Mouse (Mus musculus) intestine, embryonic 16.5 days (tissue): ENCODE results near the gene Zfp599. TPM values are rescaled to one million over a fixed set of nuclear protein-coding genes. Genes with fewer than 3 reads are reported as not detected.
"Not testable (repeated sequence)": the region's sequence is repeated elsewhere in the genome, so short reads cannot be mapped to it uniquely, and the experiment has no call there.

Experiments
- ATAC-seq: fragments of 200-750 bp; cut with Nextera tagmentation; 2 replicates; pipeline ENCODE4 v1.8.0; 2017; ENCODE audit warnings: moderate TSS enrichment, moderate library complexity
- H3K27ac ChIP-seq: fragments of 300-500 bp; sonication (generic); 2 replicates; pipeline ENCODE4 v1.5.1; 2014; ENCODE audit warnings: mild to moderate bottlenecking, low read length
- H3K27me3 ChIP-seq: fragments of 300-500 bp; sonication (generic); replicated peaks from 2 replicates; pipeline ENCODE4 v1.6.1; 2014; ENCODE audit warnings: low read length, control low read depth, mixed read lengths; ENCODE audit not compliant: control insufficient read depth, insufficient read depth
- H3K36me3 ChIP-seq: fragments of 300-500 bp; sonication (generic); 2 replicates; pipeline ENCODE4 v1.6.1; 2014; ENCODE audit warnings: low read length, control low read depth; ENCODE audit not compliant: control insufficient read depth, insufficient read depth
- H3K4me1 ChIP-seq: fragments of 300-500 bp; sonication (generic); 2 replicates; pipeline ENCODE4 v1.6.1; 2014; ENCODE audit warnings: low read length, control low read depth, mixed read lengths; ENCODE audit not compliant: control insufficient read depth, insufficient read depth
- H3K4me2 ChIP-seq: fragments of 300-500 bp; sonication (generic); 2 replicates; pipeline ENCODE4 v1.6.1; 2014; ENCODE audit warnings: low read depth, low read length, control low read depth
- H3K4me3 ChIP-seq: fragments of 300-500 bp; sonication (generic); 2 replicates; pipeline ENCODE4 v1.5.1; 2014; ENCODE audit warnings: mild to moderate bottlenecking, low read length
- H3K9ac ChIP-seq: fragments of 300-500 bp; sonication (generic); 2 replicates; pipeline ENCODE4 v1.6.1; 2014; ENCODE audit warnings: low read depth, low read length
- H3K9me3 ChIP-seq: fragments of 300-500 bp; sonication (generic); 2 replicates; pipeline ENCODE4 v1.6.1; 2016; ENCODE audit warnings: low read length, control low read depth; ENCODE audit not compliant: control insufficient read depth
- WGBS: fragments of 180-500 bp; shearing (Covaris S2); extraction: QIAGEN DNeasy Blood & Tissue Kit; methylation state at CpG from one replicate; pipeline ENCODE4 v1.1.7; 2014; 5-methylcytosine and 5-hydroxymethylcytosine counted together
- polyA plus RNA-seq: library from polyadenylated mRNA; unstranded; fragments of >200 nt; fragmentation: Nextera tagmentation; extraction: Ambion mirVana; gene quantifications from 2 replicates; pipeline ENCODE4 v1.2.1, GENCODE M21; 2015

Zfp599 gene
- polyA plus RNA-seq, 1 experiment from 2014 or later, result 3.1 TPM

DNA sequence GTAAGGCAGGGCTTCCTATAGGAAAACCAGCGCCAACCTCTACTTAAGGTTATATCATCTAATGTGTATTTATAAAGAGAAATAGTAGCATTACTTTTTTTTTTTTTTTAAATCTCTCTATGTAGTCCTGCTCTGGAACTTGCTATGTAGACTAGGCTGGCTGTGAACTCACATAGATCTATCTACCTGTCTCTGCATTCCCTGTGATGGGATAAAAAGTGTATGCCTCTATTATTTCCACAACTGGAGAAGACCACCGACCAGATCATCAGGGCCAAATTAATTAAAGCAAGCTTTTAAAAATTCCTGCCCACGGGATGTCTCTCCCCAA lies 362 bp upstream of the Zfp599 start:
- no peaks in the 10 kb centered on the region; the same call in 1 of the 2 replicates for H3K9me3 ChIP-seq
- peaks cover 6% of the 10 kb centered on the region; the same call in 1 of the 2 replicates for H3K36me3 ChIP-seq
- no peak overlapping the region for H3K27ac ChIP-seq
- H3K4me1 ChIP-seq, result no peaks in the 10 kb centered on the region; the same call in 1 of the 2 replicates
- no peak overlapping the region for H3K9ac ChIP-seq
- peak overlapping the region; percentile 54 for H3K4me2 ChIP-seq
- H3K27me3 ChIP-seq, result no peaks in the 10 kb centered on the region
- 26% methylated on average over 3 of the region's 3 CpGs for WGBS
- peak overlapping the region; percentile 74 for H3K4me3 ChIP-seq
- ATAC-seq, result no peak

DNA sequence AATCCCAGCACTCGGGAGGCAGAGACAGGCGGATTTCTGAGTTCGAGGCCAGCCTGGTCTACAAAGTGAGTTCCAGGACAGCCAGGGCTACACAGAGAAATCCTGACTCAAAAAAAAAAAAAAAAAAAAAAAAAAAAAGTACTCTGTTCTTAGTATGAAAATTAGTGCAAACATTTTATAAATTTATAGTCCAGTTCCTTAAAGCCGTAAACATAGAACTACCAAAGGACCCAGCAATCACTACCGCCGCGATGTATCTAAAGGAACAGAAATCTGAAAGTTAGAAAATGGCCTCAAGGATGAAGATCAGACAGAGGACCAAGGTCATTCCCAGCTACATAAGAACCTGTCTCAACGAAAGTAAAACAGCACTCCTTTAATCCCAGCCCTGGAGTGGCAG lies 911 bp downstream of the Zfp599 start:
- Histone ChIP-seq H3K4me3 (peak overlapping the region; percentile 74), H3K36me3 (peaks cover 9% of the 10 kb centered on the region), H3K27me3 (no peaks in the 10 kb centered on the region), H3K27ac (peak overlapping the region; percentile 20; the same call in 1 of the 2 replicates), H3K9me3 (no peaks in the 10 kb centered on the region; the same call in 1 of the 2 replicates), H3K4me1 (no peaks in the 10 kb centered on the region; the same call in 1 of the 2 replicates), H3K9ac (peak overlapping the region; percentile 84), H3K4me2 (peak overlapping the region; percentile 54)
- 81% methylated on average over 8 of the region's 8 CpGs for WGBS
- no peak for ATAC-seq

DNA sequence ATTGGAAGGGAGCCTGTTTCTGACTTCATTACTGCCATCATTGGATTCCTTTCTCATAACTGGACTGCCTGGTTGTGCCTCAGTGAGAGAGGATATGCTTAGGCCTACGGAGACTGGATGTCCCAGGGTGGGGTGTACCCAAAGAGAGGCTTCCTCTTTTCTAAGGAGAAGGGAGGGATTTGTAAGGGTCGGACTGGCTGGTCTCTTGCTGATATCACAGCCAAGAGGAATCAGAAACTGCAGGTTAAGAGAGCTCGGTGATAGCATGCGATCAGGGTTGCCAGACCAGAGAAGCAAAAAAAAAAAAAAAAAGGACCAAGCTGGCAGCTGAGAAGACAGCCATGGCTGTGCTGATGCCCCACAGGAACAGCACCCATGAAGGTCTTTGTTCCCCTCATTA lies 3.1 kb downstream of the Zfp599 start:
- no peaks in the 10 kb centered on the region for H3K27me3 ChIP-seq
- no peak overlapping the region for H3K27ac ChIP-seq
- no peak overlapping the region for H3K9ac ChIP-seq
- no peak for ATAC-seq
- no peak overlapping the region for H3K4me2 ChIP-seq
- H3K4me1 ChIP-seq, result no peaks in the 10 kb centered on the region; the same call in 1 of the 2 replicates
- H3K36me3 ChIP-seq, result peaks cover 23% of the 10 kb centered on the region
- H3K9me3 ChIP-seq, result no peaks in the 10 kb centered on the region; the same call in 1 of the 2 replicates
- WGBS, result 92% methylated on average over 4 of the region's 4 CpGs
- no peak overlapping the region for H3K4me3 ChIP-seq

DNA sequence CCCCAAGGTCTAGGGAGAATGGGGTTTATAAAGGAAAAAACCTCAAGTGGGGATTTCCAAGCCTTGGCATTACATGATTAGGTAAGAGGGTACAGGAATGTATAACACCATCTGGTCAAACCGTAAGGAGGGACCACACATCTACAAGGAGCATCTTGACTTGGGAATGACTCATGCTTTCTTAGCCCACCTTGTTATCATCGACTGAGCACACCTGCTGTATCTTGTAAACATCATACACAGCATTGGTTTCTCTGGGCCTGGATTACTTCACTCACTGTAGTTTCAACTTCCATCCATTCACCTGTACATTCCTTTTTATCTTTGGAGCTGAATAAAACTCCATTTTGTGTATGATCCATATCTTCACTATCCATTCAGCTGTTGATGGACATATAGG lies 15.5 kb downstream of the Zfp599 start:
- H3K4me1 ChIP-seq, result no peaks in the 10 kb centered on the region
- H3K27me3 ChIP-seq, result no peaks in the 10 kb centered on the region
- no peak overlapping the region for H3K9ac ChIP-seq
- H3K9me3 ChIP-seq, result peaks cover 6% of the 10 kb centered on the region; the same call in 1 of the 2 replicates
- 96% methylated on average over 2 of the region's 2 CpGs for WGBS
- ATAC-seq, result no peak
- peaks cover 45% of the 10 kb centered on the region for H3K36me3 ChIP-seq
- no peak overlapping the region for H3K4me2 ChIP-seq
- no peak overlapping the region for H3K4me3 ChIP-seq
- no peak overlapping the region for H3K27ac ChIP-seq

GRCm38 (mm10) chr9:22240001-22240400 lies 19.7 kb downstream of the Zfp599 start:
- H3K9ac ChIP-seq, result no peak overlapping the region
- H3K4me3 ChIP-seq, result no peak overlapping the region
- WGBS, result 97% methylated on average over 4 of the region's 4 CpGs
- H3K27ac ChIP-seq, result no peak overlapping the region
- ATAC-seq, result no peak
- no peaks in the 10 kb centered on the region for H3K4me1 ChIP-seq
- no peaks in the 10 kb centered on the region for H3K27me3 ChIP-seq
- no peaks in the 10 kb centered on the region for H3K9me3 ChIP-seq
- H3K4me2 ChIP-seq, result no peak overlapping the region
- H3K36me3 ChIP-seq, result peaks cover 56% of the 10 kb centered on the region

DNA sequence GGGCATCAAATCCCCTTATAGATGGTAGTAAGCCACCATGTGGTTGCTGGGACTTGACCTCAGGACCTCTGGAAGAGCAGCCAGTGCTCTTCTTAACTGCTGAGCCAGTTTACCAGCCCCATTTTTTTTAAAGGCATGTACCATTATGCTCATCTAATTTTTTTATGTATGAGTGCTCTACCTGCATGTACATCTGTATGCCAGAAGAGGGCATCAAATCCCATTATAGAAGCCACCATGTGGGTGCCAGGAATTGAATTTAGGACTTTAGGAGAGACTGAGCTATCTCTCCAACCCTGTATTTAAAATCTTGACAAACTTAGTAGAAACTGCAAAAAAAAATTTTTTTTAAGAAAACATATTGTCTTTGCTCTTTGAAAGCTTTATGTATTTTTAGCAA lies 29.1 kb downstream of the Zfp599 start:
- H3K36me3 ChIP-seq, result peaks cover 8% of the 10 kb centered on the region
- no peaks in the 10 kb centered on the region for H3K4me1 ChIP-seq
- no peak overlapping the region for H3K9ac ChIP-seq
- no peak overlapping the region for H3K4me3 ChIP-seq
- H3K4me2 ChIP-seq, result no peak overlapping the region
- H3K27me3 ChIP-seq, result no peaks in the 10 kb centered on the region
- ATAC-seq, result no peak
- H3K9me3 ChIP-seq, result no peaks in the 10 kb centered on the region
- H3K27ac ChIP-seq, result no peak overlapping the region

GRCm38 (mm10) chr9:22230061-22230460 lies 29.6 kb downstream of the Zfp599 start:
- WGBS, result 79% methylated on average over 3 of the region's 3 CpGs
- Histone ChIP-seq H3K36me3 (peaks cover 3% of the 10 kb centered on the region; the same call in 1 of the 2 replicates), H3K27ac (no peak overlapping the region), H3K4me2 (no peak overlapping the region), H3K27me3 (no peaks in the 10 kb centered on the region), H3K4me3 (no peak overlapping the region), H3K9me3 (no peaks in the 10 kb centered on the region), H3K4me1 (no peaks in the 10 kb centered on the region), H3K9ac (no peak overlapping the region)
- no peak for ATAC-seq

- Histone ChIP-seq H3K4me2 (no peak overlapping the region), H3K27ac (no peak overlapping the region; the same call in 1 of the 2 replicates), H3K36me3 (no peaks in the 10 kb centered on the region), H3K9ac (no peak overlapping the region), H3K9me3 (no peaks in the 10 kb centered on the region), H3K4me3 (no peak overlapping the region), H3K4me1 (no peaks in the 10 kb centered on the region), H3K27me3 (no peaks in the 10 kb centered on the region)
- 80% methylated on average over 7 of the region's 7 CpGs for WGBS
- no peak for ATAC-seq
Measured at GRCm38 (mm10) chr9:22229386-22230026, 30.2 kb downstream of the Zfp599 start.

DNA sequence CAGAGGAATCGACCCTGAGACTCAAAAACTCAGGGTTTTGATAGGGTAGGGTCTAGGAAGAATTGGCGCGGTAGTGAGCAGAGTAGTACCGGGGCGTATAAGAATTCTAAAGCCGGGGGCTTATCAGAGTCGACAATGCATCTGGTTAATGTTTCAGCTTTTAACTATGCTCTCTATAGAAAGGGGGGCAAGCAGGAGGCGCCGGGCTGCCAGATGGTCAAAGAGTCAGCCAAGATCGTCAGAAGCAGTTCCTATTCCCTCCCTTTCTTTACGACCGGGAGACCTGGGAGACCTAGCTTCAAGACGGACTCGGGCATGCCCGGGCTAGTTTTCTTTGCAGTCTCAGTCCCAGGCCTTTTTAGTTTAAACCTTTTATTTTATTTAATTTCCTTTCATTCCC lies 32.8 kb downstream of the Zfp599 start:
- Histone ChIP-seq H3K4me3 (peak overlapping the region; percentile 28; the same call in 1 of the 2 replicates), H3K27ac (peak overlapping the region; percentile 37), H3K9me3 (no peaks in the 10 kb centered on the region), H3K9ac (no peak overlapping the region), H3K4me1 (peaks cover 2% of the 10 kb centered on the region; the same call in 1 of the 2 replicates), H3K36me3 (no peaks in the 10 kb centered on the region), H3K4me2 (0 out of 2 replicates have a peak overlapping the region, but pooled peaks have one; percentile 25), H3K27me3 (no peaks in the 10 kb centered on the region)
- no peak for ATAC-seq
- WGBS, result 59% methylated on average over 15 of the region's 15 CpGs

- WGBS, result 57% methylated on average over 7 of the region's 7 CpGs
- peak overlapping the region; percentile 86 for H3K4me3 ChIP-seq
- not testable (repeated sequence) for H3K27me3 ChIP-seq, H3K4me1 ChIP-seq, H3K9ac ChIP-seq, H3K36me3 ChIP-seq, ATAC-seq, H3K9me3 ChIP-seq
- H3K27ac ChIP-seq, result peak overlapping the region; percentile 37
- peak overlapping the region; percentile 78 for H3K4me2 ChIP-seq
Measured at GRCm38 (mm10) chr9:22226389-22226673, 33.4 kb downstream of the Zfp599 start.
